Mouse (Mus musculus) splenic B cell, adult 2 months (primary cell): Measurements from ENCODE around the gene Vmn2r92.
"Not testable (repeated sequence)": the region's sequence is repeated elsewhere in the genome, so short reads cannot be mapped to it uniquely, and the experiment has no call there.

ENCODE experiments used
- DNase-seq: peaks from one replicate; pipeline ENCODE4 v3.0.0-alpha.2; 2011; ENCODE audit warnings: low read depth, low spot score
- H3K27me3 ChIP-seq: 2 replicates; pipeline ENCODE4 v1.6.1; 2012; ENCODE audit warnings: mild to moderate bottlenecking, low read length, moderate library complexity, mixed read lengths; ENCODE audit not compliant: control insufficient read depth, poor library complexity, insufficient read depth, severe bottlenecking
- H3K36me3 ChIP-seq: 2 replicates; pipeline ENCODE4 v1.6.1; 2012; ENCODE audit warnings: mild to moderate bottlenecking, low read length, moderate library complexity, mixed read lengths; ENCODE audit not compliant: control insufficient read depth, poor library complexity, insufficient read depth, severe bottlenecking

Vmn2r92 gene

DNA sequence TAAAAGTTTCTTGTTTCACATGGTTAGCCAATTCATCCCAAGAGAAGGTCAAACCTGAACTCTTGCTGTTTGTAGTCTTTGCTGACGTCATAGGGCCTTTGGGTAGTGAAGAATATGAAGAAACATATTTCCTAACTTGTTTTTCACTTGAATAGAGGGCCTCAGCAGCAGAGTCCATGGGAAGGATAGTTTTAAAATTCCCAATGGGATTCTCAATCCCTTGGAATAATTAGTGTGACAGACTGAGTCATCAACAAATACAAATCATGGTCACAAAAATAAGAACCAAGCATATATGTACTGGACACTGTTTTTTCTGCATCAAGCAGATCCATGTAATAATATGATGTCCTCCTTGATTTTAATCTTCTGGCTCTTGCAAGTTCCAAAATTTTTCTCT is at the start of gene Vmn2r92:
Gene Vmn2r92, plus strand, starts transcription at position 301 of the 400 bp plus-strand sequence.
- not testable (repeated sequence) for H3K27me3 ChIP-seq, H3K36me3 ChIP-seq, DNase-seq

DNA sequence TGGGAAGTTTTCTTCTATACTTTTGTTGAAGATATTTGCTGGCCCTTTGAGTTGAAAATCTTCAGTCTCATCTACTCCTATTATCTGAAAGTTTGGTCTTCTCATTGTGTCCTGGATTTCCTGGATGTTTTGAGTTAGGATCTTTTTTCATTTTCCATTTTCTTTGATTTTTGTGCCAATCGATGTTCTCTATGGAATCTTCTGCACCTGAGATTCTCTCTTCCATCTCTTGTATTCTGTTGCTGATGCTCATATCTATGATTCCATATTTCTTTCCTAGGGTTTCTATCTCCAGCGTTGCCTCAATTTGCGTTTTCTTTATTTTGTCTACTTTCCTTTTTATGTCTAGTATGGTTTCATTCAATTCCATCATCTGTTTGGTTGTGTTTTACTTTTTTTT is 49.4 kb upstream of the Vmn2r92 start:
- not testable (repeated sequence) for H3K27me3 ChIP-seq, H3K36me3 ChIP-seq, DNase-seq

DNA sequence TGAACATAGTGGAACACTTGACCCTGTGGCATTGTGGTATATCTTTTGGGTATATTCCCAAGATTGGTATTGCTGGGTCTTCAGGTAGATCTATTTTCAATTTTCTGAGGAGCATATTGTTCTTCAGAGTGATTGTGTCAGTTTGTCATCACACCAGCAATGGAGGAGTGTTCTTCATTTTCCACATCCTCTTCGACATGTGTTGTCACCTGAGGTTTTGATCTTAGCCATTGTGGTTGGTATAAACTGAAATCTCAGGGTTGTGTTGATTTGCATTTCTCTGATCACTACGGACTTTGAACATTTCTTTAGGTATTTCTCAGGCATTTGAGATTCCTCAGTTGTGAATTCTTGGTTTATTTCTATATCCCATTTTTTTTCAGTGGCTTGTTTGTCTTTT is 9.5 kb downstream of the Vmn2r92 start:
- H3K27me3 ChIP-seq, DNase-seq, H3K36me3 ChIP-seq: not testable (repeated sequence)

DNA sequence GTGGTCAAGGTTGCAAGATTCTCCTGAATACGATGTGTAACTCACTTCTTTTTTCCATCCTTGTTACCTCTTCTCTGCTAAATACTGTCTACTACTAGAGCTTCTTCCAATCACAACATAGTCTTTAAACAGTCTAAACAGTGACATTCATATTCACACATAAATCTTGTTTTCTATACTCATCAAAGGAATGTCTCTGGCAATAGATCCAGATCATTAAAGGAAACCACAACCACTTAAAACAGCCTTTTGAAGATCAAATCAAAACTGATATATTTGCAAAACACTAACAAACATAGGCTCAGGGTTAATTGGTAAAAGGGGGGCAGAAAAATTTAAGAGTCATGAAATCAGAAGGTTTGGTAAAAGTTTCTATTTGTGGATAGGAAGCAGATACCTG is 38.0 kb downstream of the Vmn2r92 start:
- no peaks in the 10 kb centered on the region for H3K36me3 ChIP-seq
- DNase-seq: no peak
- no peaks in the 10 kb centered on the region for H3K27me3 ChIP-seq

DNA sequence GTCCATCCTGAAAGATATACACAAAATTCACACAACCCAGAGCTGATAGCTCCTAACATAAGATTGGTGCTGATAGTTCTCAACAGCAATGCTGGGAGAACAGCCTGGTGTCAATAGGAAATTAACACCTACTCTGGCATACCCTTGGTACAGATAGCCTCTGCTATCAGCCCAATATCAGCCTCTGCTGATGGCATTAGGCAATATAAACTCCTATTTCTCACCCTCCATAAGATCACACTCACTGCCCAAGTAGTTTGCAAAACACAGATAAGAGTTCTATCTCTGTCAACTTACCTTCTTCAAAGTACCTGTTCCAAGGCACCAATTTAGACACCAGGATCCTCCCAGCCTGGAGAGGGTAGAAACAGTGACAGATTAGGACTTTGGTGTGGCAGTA is 69.6 kb downstream of the Vmn2r92 start:
- Histone ChIP-seq H3K27me3 (no peaks in the 10 kb centered on the region), H3K36me3 (no peaks in the 10 kb centered on the region)
- DNase-seq: no peak

DNA sequence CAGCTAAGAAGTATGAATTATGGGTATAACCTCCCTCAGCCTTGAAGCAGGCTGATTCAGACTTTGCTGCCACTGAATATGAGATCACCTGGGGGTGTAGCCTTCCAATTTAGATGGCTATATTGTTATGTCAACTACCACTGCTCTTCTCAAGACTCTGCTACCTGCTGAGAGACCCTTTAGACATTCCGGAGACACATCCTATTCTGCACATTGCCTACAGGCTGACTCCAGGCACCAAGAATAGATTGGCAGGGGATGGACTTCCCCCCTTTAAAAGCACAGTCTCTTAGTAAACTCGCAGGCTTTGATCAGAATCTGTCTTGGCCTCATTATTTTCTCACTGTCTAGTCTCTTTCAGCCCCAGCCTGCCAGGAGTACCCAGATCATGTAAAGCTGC is 80.3 kb downstream of the Vmn2r92 start:
- no peak for DNase-seq
- Histone ChIP-seq H3K36me3 (no peaks in the 10 kb centered on the region), H3K27me3 (no peaks in the 10 kb centered on the region)

DNA sequence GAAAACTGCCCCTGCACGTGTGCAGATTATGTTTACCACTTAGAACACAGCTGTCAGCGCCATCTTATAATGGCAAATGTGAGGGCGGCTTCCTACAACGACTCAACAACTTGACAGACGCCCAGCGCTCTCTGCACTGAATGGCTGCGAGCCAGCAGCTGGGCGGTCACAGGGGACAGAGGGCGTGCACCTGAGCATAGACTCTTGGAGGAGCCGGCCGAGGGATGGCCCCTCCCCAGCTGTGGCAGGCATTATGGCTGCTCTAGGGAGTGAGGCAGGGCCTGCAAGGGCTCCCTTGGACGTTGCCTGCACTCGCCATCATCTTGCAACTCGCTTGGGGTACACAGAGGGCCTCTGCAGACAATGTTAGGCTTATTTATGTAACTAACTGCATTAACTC is 85.2 kb downstream of the Vmn2r92 start:
- DNase-seq: no peak
- H3K36me3 ChIP-seq: no peaks in the 10 kb centered on the region
- no peaks in the 10 kb centered on the region for H3K27me3 ChIP-seq
